Mouse (Mus musculus) MEL (cell line): ENCODE data around the gene Klhl36.

ENCODE experiments used
- CTCF ChIP-seq, 3 experiments: IDR thresholded peaks in 2 of 3; conservative IDR thresholded peaks in 1 of 3; 2 replicates each; pipeline ENCODE4 v1.5.1; 2011 to 2012; ENCODE audit warnings: low read length in 3 of 3, low read depth in 2 of 3, mild to moderate bottlenecking in 2 of 3, improper control_type of control experiment in 1 of 3, inconsistent platforms in 1 of 3, mixed read lengths in 1 of 3, moderate library complexity in 1 of 3; ENCODE audit not compliant: control insufficient read depth in 1 of 3, insufficient read depth in 1 of 3, poor library complexity in 1 of 3, severe bottlenecking in 1 of 3
- ELF1 ChIP-seq: IDR thresholded peaks from 2 replicates; pipeline ENCODE4 v1.6.1; 2014; ENCODE audit warnings: low read depth, mild to moderate bottlenecking, inconsistent platforms, low read length, improper control_type of control experiment, moderate library complexity

GRCm38 (mm10) chr8:119897933-119898332 lies 35.9 kb downstream of the Klhl36 start:
- TF ChIP-seq ELF1 (no peak), CTCF (IDR thresholded peaks at IDR 0.05 in 2 of 3, conservative IDR thresholded peaks at IDR 0.05 in 1 of 3; ENCODE audit: control insufficient read depth in 1 of 3, insufficient read depth in 1 of 3, low read depth in 2 of 3, low read length in 3 of 3, poor library complexity in 1 of 3, severe bottlenecking in 1 of 3) (no peak)
